Mouse (Mus musculus) kidney, embryonic 15.5 days (tissue): ENCODE measurements around the gene Hist1h2ac. TPM values are rescaled to one million over a fixed set of nuclear protein-coding genes. Genes with fewer than 3 reads are reported as not detected.

Experiments used
- ATAC-seq: fragments of 200-750 bp; cut with Nextera tagmentation; replicated peaks from 2 replicates; pipeline ENCODE4 v1.8.0; 2017; ENCODE audit warnings: moderate TSS enrichment; ENCODE audit not compliant: low FRiP score
- H3K27ac ChIP-seq: fragments of 300-500 bp; sonication (generic); 2 replicates; pipeline ENCODE4 v1.5.1; 2015; ENCODE audit warnings: mild to moderate bottlenecking, inconsistent platforms
- H3K27me3 ChIP-seq: fragments of 300-500 bp; sonication (generic); 2 replicates; pipeline ENCODE4 v1.6.1; 2015; ENCODE audit warnings: inconsistent platforms
- H3K36me3 ChIP-seq: fragments of 300-500 bp; sonication (generic); 2 replicates; pipeline ENCODE4 v1.6.1; 2015; ENCODE audit warnings: inconsistent platforms
- H3K4me1 ChIP-seq: fragments of 300-500 bp; sonication (generic); 2 replicates; pipeline ENCODE4 v1.6.1; 2015; ENCODE audit warnings: inconsistent platforms
- H3K4me2 ChIP-seq: fragments of 300-500 bp; sonication (generic); 2 replicates; pipeline ENCODE4 v1.6.1; 2015; ENCODE audit warnings: moderate library complexity, mild to moderate bottlenecking, inconsistent platforms
- H3K4me3 ChIP-seq: fragments of 300-500 bp; sonication (generic); replicated peaks from 2 replicates; pipeline ENCODE4 v1.5.1; 2015; ENCODE audit warnings: mild to moderate bottlenecking, inconsistent platforms
- H3K9ac ChIP-seq: fragments of 300-500 bp; sonication (generic); 2 replicates; pipeline ENCODE4 v1.6.1; 2015; ENCODE audit warnings: mild to moderate bottlenecking, inconsistent platforms
- H3K9me3 ChIP-seq: fragments of 300-500 bp; sonication (generic); replicated peaks from 2 replicates; pipeline ENCODE4 v1.6.1; 2016; ENCODE audit warnings: inconsistent platforms
- WGBS: fragments of 180-500 bp; shearing (Covaris S2); methylation state at CpG from one replicate; pipeline ENCODE4 v1.1.7; 2015; ENCODE audit warnings: mixed read lengths; 5-methylcytosine and 5-hydroxymethylcytosine counted together
- polyA plus RNA-seq: library from polyadenylated mRNA; unstranded; fragments of >200 nt; fragmentation: Nextera tagmentation; extraction: Ambion mirVana; gene quantifications from 2 replicates; pipeline ENCODE4 v1.2.1, GENCODE M21; 2015

Hist1h2ac gene
- polyA plus RNA-seq, 1 experiment from 2014 or later: 1.5 TPM

DNA sequence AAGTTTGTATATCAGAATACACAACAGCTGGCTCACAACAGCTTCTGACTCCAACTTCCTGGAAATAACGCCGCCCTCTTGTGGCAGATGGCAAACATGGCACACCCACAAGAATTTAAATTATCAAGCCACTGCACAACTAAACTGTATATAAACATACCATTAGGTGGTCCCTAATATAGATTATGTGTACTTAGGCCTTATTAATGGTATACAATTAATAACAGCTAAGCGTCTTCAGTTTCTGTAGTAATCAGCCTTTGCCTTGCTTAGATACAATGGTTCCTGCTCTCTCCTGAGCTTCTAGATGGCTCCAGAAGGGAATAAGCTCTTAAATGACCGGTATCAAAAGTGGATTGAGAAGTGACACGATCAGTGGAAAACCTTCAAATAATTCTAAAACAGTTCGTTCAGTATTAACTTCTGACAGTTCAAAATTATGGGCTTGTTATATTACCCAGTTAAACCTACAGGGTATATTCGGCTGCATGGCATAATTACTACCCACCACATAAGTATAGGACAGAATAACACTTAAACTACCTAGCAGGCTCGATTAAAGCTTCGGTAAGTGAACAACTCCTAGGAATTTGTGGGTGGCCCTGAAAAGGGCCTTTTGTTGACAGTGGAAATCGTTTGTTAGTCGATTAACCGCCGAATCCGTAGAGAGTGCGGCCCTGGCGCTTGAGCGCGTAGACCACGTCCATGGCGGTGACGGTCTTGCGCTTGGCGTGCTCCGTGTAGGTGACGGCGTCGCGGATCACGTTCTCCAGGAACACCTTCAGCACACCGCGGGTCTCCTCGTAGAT is 13.9 kb upstream of the Hist1h2ac start:
- WGBS: under 1% methylated on average over 30 of the region's 32 CpGs
- Histone ChIP-seq H3K4me3 (peak overlapping the region; percentile 51), H3K27ac (peak overlapping the region; percentile 98), H3K9me3 (no peaks in the 10 kb centered on the region), H3K9ac (peak overlapping the region; percentile 69), H3K36me3 (no peaks in the 10 kb centered on the region), H3K4me1 (peaks cover 19% of the 10 kb centered on the region), H3K4me2 (peak overlapping the region; percentile 69), H3K27me3 (no peaks in the 10 kb centered on the region)
- ATAC-seq: peak; percentile 31

DNA sequence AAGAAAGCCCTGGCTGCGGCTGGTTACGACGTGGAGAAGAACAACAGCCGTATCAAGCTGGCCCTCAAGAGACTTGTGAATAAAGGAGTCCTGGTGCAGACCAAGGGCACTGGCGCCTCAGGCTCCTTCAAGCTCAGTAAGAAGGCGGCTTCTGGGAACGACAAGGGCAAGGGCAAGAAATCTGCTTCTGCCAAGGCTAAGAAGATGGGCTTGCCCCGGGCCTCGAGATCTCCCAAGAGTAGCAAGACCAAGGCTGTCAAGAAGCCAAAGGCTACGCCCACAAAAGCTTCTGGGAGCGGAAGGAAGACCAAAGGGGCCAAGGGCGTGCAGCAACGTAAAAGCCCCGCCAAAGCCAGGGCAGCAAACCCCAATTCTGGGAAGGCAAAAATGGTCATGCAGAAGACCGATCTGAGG is 12.3 kb upstream of the Hist1h2ac start:
- no peak for ATAC-seq
- H3K27ac ChIP-seq: 0 out of 2 replicates have a peak overlapping the region, but pooled peaks have one; percentile 13

DNA sequence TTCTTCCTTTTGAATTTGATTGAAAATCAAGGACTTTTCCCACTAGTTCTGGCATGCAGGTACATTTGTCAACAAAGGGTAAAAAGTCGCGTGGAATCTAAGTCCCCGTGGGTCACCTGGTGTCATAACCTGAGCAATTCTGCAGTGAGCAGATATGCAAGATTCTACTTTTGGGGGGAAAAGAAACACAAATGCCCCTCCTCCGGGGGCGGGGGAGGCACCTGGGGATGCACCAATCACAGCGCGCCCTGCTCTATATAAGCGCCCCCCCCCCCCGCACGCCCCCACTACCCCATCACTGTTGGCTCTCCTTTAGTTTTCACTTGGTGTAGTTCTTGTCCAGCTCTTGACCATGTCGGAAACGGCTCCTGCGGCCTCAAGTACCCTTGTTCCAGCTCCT is 11.8 kb upstream of the Hist1h2ac start, which contains the start of gene Hist1h1t:
Hist1h1t (plus strand) TSS at position 301 of the 400 bp plus-strand sequence.
- Histone ChIP-seq H3K36me3 (no peaks in the 10 kb centered on the region), H3K4me1 (peaks cover 14% of the 10 kb centered on the region), H3K27ac (0 out of 2 replicates have a peak within 1 kb of the TSS, but pooled peaks have one; percentile 13), H3K4me2 (peak within 1 kb of the TSS; percentile 20; the same call in 1 of the 2 replicates), H3K4me3 (no peak within 1 kb of the TSS), H3K27me3 (no peaks in the 10 kb centered on the region), H3K9ac (no peak within 1 kb of the TSS), H3K9me3 (no peaks in the 10 kb centered on the region)
- no peak for ATAC-seq
- 44% methylated on average over 13 of the region's 13 CpGs for WGBS

More for the DNA sequence above, 12.3 kb upstream of the Hist1h2ac start:
- Histone ChIP-seq H3K27me3 (no peaks in the 10 kb centered on the region), H3K4me2 (peak overlapping the region; percentile 20; the same call in 1 of the 2 replicates), H3K9me3 (no peaks in the 10 kb centered on the region), H3K4me1 (peaks cover 19% of the 10 kb centered on the region), H3K9ac (no peak overlapping the region), H3K36me3 (no peaks in the 10 kb centered on the region), H3K4me3 (no peak overlapping the region)
- 57% methylated on average over 15 of the region's 15 CpGs for WGBS

DNA sequence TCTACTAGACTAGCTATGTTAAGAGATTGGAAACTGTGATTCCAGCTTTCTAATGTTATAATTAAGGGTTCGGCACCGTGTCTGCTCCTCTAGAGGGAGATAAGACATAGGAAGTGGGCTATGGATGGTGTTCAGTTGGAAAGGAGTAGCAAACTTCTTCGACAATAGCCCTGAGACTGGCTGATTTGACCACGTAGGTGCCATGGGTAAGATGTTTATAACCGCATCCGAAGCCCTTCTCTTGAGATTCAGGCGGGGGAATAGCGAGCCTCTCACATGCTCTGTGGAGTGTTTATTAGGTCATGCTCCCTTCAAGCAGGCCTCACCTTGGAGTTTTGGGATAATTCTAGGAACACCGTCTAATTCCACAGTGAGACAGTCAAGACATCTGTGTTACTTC is 11.2 kb upstream of the Hist1h2ac start:
- WGBS: 95% methylated on average over 9 of the region's 9 CpGs
- Histone ChIP-seq H3K4me2 (no peak overlapping the region), H3K27ac (no peak overlapping the region), H3K9ac (no peak overlapping the region), H3K4me3 (no peak overlapping the region), H3K4me1 (peaks cover 14% of the 10 kb centered on the region), H3K36me3 (no peaks in the 10 kb centered on the region), H3K27me3 (no peaks in the 10 kb centered on the region), H3K9me3 (no peaks in the 10 kb centered on the region)
- ATAC-seq: no peak

DNA sequence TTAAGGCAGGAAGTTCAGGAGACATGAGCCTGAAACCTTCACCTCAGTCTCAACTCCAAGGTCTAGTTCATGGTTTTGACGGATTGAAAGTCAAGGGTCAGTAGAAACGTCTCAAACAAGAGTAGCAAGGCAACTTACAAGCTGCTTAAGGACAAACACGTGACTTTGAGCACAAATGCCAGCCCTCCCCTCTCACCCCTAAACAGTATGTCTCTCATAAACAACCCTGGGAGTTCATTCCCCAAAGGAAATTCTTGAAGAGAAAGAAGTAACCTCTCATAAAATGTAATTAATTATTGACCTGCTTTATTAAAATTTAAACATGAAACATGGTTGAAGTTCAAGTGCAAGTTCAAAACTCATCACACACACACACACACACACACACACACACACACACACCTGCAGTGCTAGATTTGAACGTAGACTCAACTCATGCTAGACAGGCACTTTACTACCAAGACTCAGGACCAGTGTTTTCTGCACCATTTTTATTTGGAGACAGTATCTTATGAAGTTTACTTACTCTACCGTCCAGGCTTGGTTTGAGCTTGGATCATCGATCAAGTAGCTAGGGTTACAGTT is 10.2 kb upstream of the Hist1h2ac start:
- Histone ChIP-seq H3K4me3 (no peak overlapping the region), H3K4me1 (peaks cover 10% of the 10 kb centered on the region), H3K9me3 (no peaks in the 10 kb centered on the region), H3K4me2 (no peak overlapping the region), H3K27me3 (no peaks in the 10 kb centered on the region), H3K27ac (no peak overlapping the region), H3K9ac (no peak overlapping the region), H3K36me3 (no peaks in the 10 kb centered on the region)
- ATAC-seq: no peak
- 71% methylated on average over 6 of the region's 6 CpGs for WGBS

DNA sequence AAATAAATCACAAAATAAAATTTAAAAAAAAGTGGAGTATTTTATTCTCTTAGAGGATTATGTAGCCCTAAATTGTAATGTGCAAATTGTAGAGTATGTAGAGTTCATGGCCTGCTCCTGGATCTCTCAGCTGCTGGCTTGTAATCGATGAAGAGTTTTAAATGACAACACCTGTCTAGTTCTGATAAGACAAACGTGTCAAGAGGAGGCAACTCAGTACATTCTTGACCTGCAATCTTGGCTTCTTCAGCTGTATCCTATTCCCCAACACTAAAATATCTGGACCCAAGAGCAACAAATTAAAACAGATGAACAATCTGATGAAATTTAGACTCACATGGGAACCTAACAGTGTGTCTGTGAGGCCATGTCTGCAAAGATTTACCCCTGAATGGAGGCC is 5.7 kb upstream of the Hist1h2ac start:
- Histone ChIP-seq H3K4me2 (no peak overlapping the region), H3K27ac (no peak overlapping the region), H3K36me3 (no peaks in the 10 kb centered on the region), H3K4me1 (peaks cover 10% of the 10 kb centered on the region; the same call in 1 of the 2 replicates), H3K9ac (no peak overlapping the region), H3K4me3 (no peak overlapping the region), H3K27me3 (no peaks in the 10 kb centered on the region), H3K9me3 (no peaks in the 10 kb centered on the region)
- no peak for ATAC-seq
- WGBS: 79% methylated on average over 2 of the region's 2 CpGs

DNA sequence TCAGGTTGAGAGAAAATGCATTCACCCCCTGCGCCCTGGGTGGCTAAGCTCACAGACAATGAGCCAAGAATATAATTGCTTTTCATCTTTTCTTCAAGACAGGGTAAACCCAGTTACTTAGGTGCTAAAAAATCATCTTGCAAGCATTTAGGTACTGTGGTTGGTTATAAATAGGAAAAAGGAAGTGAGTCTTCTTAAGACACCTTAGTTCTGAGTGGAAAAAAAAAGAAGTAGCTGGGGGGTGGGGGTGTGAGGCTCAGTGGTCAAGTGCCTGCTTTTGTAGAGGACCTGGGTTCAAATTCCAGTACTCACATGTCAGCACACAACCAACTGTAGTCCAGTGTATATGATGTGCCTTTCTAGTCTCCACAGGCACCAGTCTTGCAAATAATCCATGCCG is 5.2 kb upstream of the Hist1h2ac start:
- no peak overlapping the region for H3K4me3 ChIP-seq
- no peak overlapping the region for H3K27ac ChIP-seq
- H3K4me1 ChIP-seq: peaks cover 10% of the 10 kb centered on the region; the same call in 1 of the 2 replicates
- WGBS: 95% methylated on average over 2 of the region's 2 CpGs
- H3K36me3 ChIP-seq: no peaks in the 10 kb centered on the region
- H3K9me3 ChIP-seq: no peaks in the 10 kb centered on the region
- no peak overlapping the region for H3K9ac ChIP-seq
- H3K4me2 ChIP-seq: no peak overlapping the region
- no peaks in the 10 kb centered on the region for H3K27me3 ChIP-seq
- ATAC-seq: no peak

DNA sequence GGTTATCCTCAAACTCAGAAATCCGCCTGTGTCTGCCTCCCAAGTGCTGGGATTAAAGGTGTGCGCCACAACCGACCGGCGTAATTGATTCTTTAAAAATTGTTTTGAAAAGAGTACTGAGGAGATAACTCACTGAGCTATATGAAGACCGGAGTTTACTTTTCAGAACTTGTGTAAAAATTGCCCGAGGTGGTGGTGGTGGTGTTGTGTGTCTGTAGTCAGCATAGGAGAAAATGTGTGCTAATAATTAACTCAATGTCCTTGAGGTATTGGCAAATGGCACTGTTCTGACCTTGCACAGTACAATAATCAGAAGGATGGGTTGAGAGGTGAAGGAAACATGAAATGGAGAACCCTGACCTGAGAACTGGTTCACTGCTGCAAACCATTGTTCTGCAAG is 4.2 kb upstream of the Hist1h2ac start:
- Histone ChIP-seq H3K4me1 (peaks cover 13% of the 10 kb centered on the region), H3K4me2 (no peak overlapping the region), H3K9me3 (no peaks in the 10 kb centered on the region), H3K27ac (no peak overlapping the region), H3K9ac (no peak overlapping the region), H3K27me3 (no peaks in the 10 kb centered on the region), H3K36me3 (no peaks in the 10 kb centered on the region), H3K4me3 (no peak overlapping the region)
- 86% methylated on average over 7 of the region's 7 CpGs for WGBS
- no peak for ATAC-seq

DNA sequence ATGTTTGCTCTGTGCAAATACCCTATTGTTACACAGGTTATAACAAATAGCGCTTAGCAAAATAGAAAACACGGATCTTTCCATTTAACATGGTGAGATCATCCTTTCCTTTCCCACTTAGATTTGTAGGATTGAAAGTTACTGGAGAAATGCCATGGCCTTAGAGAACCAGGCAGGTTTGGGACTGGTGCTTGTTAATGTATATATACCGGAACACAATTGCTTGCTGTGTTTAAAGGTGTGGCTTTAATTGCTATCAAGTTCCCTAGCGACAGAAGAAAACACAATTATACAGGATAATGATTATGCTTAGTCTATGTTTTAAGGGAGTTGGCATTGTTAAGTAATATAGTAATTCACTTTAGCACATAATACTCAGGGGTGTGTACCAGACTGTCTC is 3.4 kb upstream of the Hist1h2ac start:
- no peak for ATAC-seq
- Histone ChIP-seq H3K4me2 (no peak overlapping the region), H3K9me3 (no peaks in the 10 kb centered on the region), H3K27me3 (no peaks in the 10 kb centered on the region), H3K36me3 (no peaks in the 10 kb centered on the region), H3K9ac (no peak overlapping the region), H3K4me3 (no peak overlapping the region), H3K27ac (no peak overlapping the region), H3K4me1 (peaks cover 20% of the 10 kb centered on the region)
- 77% methylated on average over 4 of the region's 4 CpGs for WGBS

DNA sequence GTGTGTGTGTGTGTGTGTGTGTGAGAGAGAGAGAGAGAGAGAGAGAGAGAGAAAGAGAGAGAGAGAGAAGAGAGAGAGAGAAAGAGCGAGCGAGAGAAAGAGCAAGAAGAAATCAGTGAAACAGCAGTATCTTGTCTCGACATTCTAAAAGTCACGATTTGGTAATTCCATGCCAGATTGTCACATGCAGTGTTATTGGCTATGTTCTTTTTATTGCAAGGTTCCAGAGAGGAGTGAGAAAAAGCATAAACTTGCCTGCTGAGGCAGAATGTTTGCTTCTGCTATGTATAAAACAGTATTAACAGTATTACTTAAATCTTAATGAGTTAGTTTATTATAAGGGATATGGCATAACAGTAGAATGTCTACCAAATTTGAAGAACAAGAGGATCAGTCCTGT is 2.2 kb upstream of the Hist1h2ac start:
- Histone ChIP-seq H3K27me3 (no peaks in the 10 kb centered on the region), H3K9me3 (no peaks in the 10 kb centered on the region), H3K9ac (peak overlapping the region; percentile 52), H3K27ac (peak overlapping the region; percentile 99), H3K4me1 (peaks cover 22% of the 10 kb centered on the region), H3K4me3 (peak overlapping the region; percentile 50), H3K4me2 (peak overlapping the region; percentile 63), H3K36me3 (no peaks in the 10 kb centered on the region)
- 26% methylated on average over 4 of the region's 4 CpGs for WGBS
- ATAC-seq: no peak

DNA sequence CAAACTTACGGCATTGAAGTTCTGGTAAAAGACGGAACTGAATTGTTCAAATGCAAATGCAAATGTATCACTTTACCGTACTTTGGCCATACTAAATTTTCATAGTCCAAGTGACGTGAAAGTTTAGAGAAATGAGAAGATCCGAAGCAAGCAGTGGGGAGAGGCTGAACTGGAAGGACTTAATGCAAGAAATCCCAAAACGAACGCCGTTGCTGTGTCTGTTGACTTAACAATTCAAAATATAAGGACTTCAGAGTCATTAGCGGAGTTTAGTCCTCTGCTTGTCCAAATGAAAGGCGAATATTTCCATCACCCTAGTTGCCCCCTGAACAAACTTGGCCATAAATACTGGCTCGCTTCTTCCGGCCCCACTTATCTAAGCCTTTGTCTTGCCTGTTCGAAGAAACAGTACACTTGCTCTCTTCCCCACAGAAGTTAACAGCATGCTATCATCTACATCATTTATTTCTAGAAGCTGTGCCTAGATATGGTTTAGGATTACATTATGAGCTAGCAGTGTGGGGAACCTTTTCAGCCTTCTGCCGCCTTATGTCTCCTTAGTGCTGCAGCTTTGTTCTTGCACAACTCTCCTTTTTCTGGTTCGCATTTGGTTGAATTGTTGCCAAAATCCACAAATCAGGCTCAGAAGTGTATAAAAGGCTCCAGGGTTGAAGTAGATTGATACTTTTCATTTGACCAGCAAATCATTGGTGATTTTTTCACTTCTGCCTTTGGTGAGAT is 1.5 kb upstream of the Hist1h2ac start:
- 2% methylated on average over 15 of the region's 15 CpGs for WGBS
- Histone ChIP-seq H3K36me3 (no peaks in the 10 kb centered on the region), H3K27ac (peak overlapping the region; percentile 99), H3K4me2 (peak overlapping the region; percentile 63), H3K27me3 (no peaks in the 10 kb centered on the region), H3K4me3 (peak overlapping the region; percentile 50), H3K9ac (peak overlapping the region; percentile 52), H3K9me3 (no peaks in the 10 kb centered on the region), H3K4me1 (peaks cover 22% of the 10 kb centered on the region)
- ATAC-seq: no peak
